Mouse (Mus musculus) kidney, adult 2 months (tissue): ENCODE measurements around the gene Slc12a8. TPM values are rescaled to one million over a fixed set of nuclear protein-coding genes. Genes with fewer than 3 reads are reported as not detected.

Experiments used
- DNase-seq: peaks from one replicate; pipeline ENCODE4 v3.0.0; 2021
- H3K27ac ChIP-seq: fragments of 200-500 bp; 2 replicates; pipeline ENCODE4 v1.5.1; 2012; ENCODE audit warnings: low read depth, low read length, control low read depth, inconsistent platforms; ENCODE audit not compliant: insufficient read depth
- H3K27me3 ChIP-seq: fragments of 200-500 bp; replicated peaks from 2 replicates; pipeline ENCODE4 v1.6.1; 2012; ENCODE audit warnings: mild to moderate bottlenecking, moderate library complexity, low read length, inconsistent platforms; ENCODE audit not compliant: control insufficient read depth, insufficient read depth
- H3K36me3 ChIP-seq: fragments of 200-500 bp; 2 replicates; pipeline ENCODE4 v1.6.1; 2012; ENCODE audit warnings: mild to moderate bottlenecking, moderate library complexity, low read length, inconsistent platforms; ENCODE audit not compliant: control insufficient read depth, insufficient read depth
- H3K4me1 ChIP-seq: fragments of 200-500 bp; 2 replicates; pipeline ENCODE4 v1.6.1; 2011; ENCODE audit warnings: low read length; ENCODE audit not compliant: control insufficient read depth, insufficient read depth
- H3K4me3 ChIP-seq: fragments of 200-500 bp; 2 replicates; pipeline ENCODE4 v1.5.1; 2011; ENCODE audit warnings: mild to moderate bottlenecking, low read depth, low read length, control low read depth; ENCODE audit not compliant: insufficient read depth
- CTCF ChIP-seq: fragments of 200-500 bp; conservative IDR thresholded peaks from 2 replicates; pipeline ENCODE4 v1.5.1; 2011; ENCODE audit warnings: low read depth, mild to moderate bottlenecking, control low read depth, low read length, moderate library complexity, mixed read lengths; ENCODE audit not compliant: insufficient read depth, insufficient read length
- POLR2A ChIP-seq: fragments of 200-500 bp; IDR thresholded peaks from one replicate; pipeline ENCODE4 v1.6.1; 2011; ENCODE audit warnings: low read depth, low read length, control low read depth
- WGBS: fragments of 180-500 bp; shearing (Covaris S2); methylation state at CpG from one replicate; pipeline ENCODE4 v1.1.7; 2018; 5-methylcytosine and 5-hydroxymethylcytosine counted together
- polyA plus RNA-seq: library from polyadenylated mRNA; depleted of rRNA; stranded (reverse); fragments of >200 nt; gene quantifications from 2 replicates; pipeline ENCODE4 v1.2.3, GENCODE M21; 2012

Slc12a8 gene
- polyA plus RNA-seq, 1 experiment, result 0.50 TPM

DNA sequence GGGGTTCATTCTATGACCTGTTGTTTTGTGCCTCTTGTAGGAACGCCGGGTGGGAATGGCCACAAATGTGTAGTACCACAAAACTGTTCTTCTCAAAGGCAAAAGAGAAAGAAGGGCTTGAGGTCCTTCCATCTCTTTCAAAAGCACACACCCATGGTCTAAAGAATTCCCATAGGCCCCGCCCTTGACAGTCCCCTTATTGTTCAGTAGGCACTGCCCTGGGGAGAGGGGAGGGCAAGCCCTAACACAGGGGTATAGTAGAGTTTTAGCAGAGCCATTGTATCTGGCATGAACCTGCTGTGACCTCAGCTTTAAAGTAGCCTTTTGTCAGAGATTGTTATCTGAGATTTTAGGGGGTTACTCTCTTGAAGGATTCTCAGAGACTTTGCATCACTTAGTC, 98.9 kb downstream of the Slc12a8 start:
- Histone ChIP-seq H3K27ac (no peak overlapping the region), H3K4me1 (no peaks in the 10 kb centered on the region), H3K4me3 (no peak overlapping the region), H3K27me3 (no peaks in the 10 kb centered on the region), H3K36me3 (no peaks in the 10 kb centered on the region)
- 97% methylated on average over 3 of the region's 3 CpGs for WGBS
- DNase-seq, result no peak
- TF ChIP-seq CTCF (no peak), POLR2A (no peak)

DNA sequence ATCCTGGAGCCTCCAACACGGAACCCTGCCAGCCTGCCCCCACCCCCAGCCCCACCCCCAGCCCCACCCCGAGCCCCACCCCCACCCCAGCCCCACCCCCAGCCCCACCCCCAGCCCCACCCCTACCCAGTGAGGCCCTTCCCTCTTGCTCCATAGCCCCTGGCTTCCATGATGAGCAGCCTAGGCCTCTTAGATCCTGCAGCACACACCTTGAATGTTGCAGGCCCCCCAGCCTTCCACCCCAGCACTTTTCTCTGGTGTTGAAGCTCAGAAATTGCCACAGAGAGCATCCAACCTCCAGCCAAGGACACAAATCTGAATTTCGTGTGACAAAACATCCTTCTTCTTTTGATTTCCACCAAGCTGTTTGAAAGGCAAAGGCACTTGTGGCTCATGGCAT, 104.7 kb downstream of the Slc12a8 start:
- no peaks in the 10 kb centered on the region for H3K36me3 ChIP-seq
- 53% methylated on average over 3 of the region's 3 CpGs for WGBS
- no peaks in the 10 kb centered on the region for H3K4me1 ChIP-seq
- no peaks in the 10 kb centered on the region for H3K27me3 ChIP-seq
- H3K27ac ChIP-seq, result no peak overlapping the region
- no peak overlapping the region for H3K4me3 ChIP-seq
- TF ChIP-seq CTCF, result no peak
- TF ChIP-seq POLR2A, result no peak
- no peak for DNase-seq

DNA sequence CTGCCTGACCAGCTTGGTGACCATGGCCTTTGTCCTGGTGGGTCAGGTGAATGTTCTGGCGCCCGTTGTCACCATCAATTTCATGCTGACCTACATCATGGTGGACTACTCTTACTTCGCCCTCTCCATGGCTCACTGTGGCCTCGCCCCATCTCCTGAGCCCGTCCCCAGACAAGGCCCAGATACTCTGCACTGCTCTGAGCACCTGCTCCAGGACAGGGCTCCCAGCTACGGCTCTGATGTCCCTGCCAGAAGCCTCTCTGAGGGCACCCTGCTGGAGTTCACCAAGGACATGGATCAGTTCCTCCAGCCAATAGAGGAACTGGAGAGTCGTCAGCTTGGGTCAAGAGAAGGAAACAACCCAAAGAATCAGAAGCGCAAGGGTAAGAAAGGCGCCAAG, 107.5 kb downstream of the Slc12a8 start:
- Histone ChIP-seq H3K4me3 (no peak overlapping the region), H3K4me1 (no peaks in the 10 kb centered on the region), H3K27me3 (no peaks in the 10 kb centered on the region), H3K27ac (no peak overlapping the region), H3K36me3 (no peaks in the 10 kb centered on the region)
- WGBS, result 92% methylated on average over 9 of the region's 9 CpGs
- DNase-seq, result no peak
- TF ChIP-seq POLR2A, result no peak
- TF ChIP-seq CTCF, result no peak

DNA sequence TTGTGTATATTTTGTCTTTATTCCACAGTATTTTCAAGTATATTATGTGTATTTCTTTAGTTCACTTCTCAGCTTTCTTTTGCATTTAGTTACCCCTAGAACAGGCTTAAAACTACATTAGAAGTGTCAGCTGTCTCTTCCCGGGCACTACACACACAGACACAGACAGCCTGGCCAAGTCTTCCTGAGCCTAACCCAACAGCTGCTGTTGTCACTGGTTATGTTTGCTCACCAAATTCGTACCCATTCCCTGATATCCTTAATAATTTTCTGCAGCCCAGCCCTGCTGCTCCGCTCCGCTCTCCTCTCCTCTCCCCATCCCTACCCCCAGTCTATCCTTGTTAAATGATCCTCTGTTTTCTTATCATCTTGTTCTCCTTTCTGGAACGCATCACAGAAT, 112.4 kb downstream of the Slc12a8 start:
- Histone ChIP-seq H3K27ac (no peak overlapping the region), H3K4me1 (no peaks in the 10 kb centered on the region), H3K27me3 (no peaks in the 10 kb centered on the region), H3K4me3 (no peak overlapping the region), H3K36me3 (no peaks in the 10 kb centered on the region)
- no peak for DNase-seq
- TF ChIP-seq CTCF (no peak), POLR2A (no peak)
- WGBS, result 88% methylated on average over 5 of the region's 5 CpGs

DNA sequence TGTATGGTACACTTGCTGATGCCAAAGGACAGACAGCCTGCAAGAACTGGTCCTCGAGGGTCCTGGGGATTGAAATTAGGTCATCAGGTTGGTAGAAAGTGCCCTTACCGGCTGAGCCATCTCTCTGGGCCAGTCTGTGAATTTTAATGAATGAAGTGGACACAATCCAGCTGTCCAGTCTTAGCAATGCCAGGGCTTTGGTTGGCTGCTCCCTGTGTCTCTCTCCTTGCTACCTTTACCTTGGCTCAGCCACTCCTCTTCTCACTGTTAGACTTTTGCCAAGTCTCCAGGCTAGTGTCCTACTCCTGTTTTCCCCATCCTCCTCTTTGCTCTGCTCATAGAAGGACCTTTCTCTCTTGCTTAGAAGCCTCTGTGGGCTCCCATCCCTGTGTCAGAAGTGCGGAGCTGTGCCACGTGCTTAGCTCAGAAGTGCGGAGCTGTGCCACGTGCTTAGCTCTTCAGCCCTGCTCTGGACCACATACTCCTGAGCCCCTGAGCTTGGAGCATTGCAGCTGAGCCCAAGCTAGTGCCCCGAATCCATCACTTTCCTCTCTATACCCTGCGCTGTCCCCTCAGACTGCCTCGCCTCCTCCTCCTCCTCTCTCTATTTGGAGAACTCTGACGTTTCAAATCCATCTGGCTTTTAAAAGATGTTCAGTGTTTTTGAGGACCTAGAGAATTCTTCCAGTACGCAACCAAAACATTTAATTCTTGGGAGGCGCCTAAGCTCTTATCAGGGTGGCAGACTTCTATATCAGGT, 118.9 kb downstream of the Slc12a8 start:
- 80% methylated on average over 12 of the region's 12 CpGs for WGBS
- H3K27me3 ChIP-seq, result no peaks in the 10 kb centered on the region

DNA sequence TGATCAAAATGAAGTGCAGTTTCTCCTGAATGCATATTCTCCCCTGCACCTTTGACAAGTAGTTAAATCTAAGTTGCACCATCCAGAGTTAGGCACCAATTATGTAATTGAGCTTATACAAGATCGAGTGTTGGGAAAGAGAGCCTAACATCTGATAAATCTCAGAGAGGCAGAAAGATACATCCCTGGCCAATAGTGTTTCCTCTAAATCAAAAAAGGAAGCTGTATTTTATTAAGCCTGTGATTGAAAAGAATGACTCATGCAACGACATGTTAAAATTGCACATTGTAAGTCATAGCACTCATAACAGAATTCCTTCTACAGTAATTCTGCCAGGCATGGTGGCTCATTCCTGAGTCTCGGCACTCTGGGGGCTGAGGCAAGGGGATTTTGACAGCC, 124.7 kb downstream of the Slc12a8 start:
- TF ChIP-seq POLR2A, result no peak
- TF ChIP-seq CTCF, result no peak
- Histone ChIP-seq H3K27me3 (no peaks in the 10 kb centered on the region), H3K36me3 (no peaks in the 10 kb centered on the region), H3K4me3 (no peak overlapping the region), H3K27ac (no peak overlapping the region), H3K4me1 (no peaks in the 10 kb centered on the region)
- DNase-seq, result no peak
- WGBS, result 59% methylated on average over 3 of the region's 3 CpGs

More for the DNA sequence above, 118.9 kb downstream of the Slc12a8 start:
- TF ChIP-seq CTCF (no peak), POLR2A (no peak)
- Histone ChIP-seq H3K4me3 (no peak overlapping the region), H3K4me1 (no peaks in the 10 kb centered on the region), H3K27ac (no peak overlapping the region), H3K36me3 (no peaks in the 10 kb centered on the region)
- DNase-seq, result no peak

DNA sequence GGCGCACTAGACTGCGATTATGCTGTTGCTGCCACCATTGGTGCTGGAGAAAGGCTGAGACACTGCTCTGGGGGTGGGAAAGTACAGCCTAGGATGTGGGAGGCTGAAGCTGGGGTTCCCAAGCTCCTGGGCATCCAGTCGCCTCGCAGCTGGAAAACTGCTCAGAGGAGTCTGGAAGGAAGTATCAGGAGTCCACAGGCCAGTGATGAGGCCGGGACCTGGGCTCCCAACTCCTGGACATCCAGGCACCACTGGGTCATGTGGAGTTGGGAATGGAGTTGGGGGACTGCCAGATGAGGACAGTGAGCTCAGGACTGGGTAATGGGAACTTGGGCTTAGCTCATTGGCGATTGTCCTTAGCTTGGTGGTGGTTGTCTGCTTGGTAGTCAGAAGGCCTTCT, 136.0 kb downstream of the Slc12a8 start:
- no peak for DNase-seq
- 97% methylated on average over 6 of the region's 6 CpGs for WGBS
- H3K27ac ChIP-seq, result no peak overlapping the region
- no peaks in the 10 kb centered on the region for H3K4me1 ChIP-seq
- H3K27me3 ChIP-seq, result no peaks in the 10 kb centered on the region
- no peaks in the 10 kb centered on the region for H3K36me3 ChIP-seq
- H3K4me3 ChIP-seq, result no peak overlapping the region
- TF ChIP-seq POLR2A, result no peak
- no peak for TF ChIP-seq CTCF

DNA sequence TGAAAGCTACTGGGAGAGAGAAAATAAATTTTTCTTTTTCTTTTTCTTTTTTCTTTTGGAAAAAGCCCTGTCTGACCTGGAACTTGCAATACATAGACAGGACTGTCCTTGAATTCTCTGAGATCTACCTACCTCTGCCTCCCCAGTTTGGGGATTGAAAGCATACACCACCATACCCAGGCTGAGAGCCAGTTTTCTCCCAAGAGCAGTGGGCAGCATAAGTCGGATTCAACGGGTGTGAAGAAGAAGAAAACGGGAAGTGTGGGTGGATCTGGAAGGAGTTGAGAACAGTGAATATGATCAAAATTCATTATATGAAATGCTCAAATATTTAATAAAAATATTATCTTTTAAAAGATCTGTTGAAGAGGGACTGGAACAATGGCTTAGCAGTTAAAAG, 138.3 kb downstream of the Slc12a8 start:
- H3K36me3 ChIP-seq, result no peaks in the 10 kb centered on the region
- no peak for TF ChIP-seq CTCF
- TF ChIP-seq POLR2A, result no peak
- no peak overlapping the region for H3K27ac ChIP-seq
- no peaks in the 10 kb centered on the region for H3K4me1 ChIP-seq
- no peak for DNase-seq
- 93% methylated on average over 3 of the region's 3 CpGs for WGBS
- H3K27me3 ChIP-seq, result no peaks in the 10 kb centered on the region
- H3K4me3 ChIP-seq, result no peak overlapping the region
